Mouse (Mus musculus) heart, embryonic 13.5 days (tissue): ENCODE measurements at regions not wholly inside any gene's neighbourhood (a gene's known extent, or its start where the extent isn't known, plus 50 kb on each side); places are given as distances from the start of the nearest gene placed in this dataset.

Source experiments
- ATAC-seq: fragments of 200-750 bp; cut with Nextera tagmentation; 2 replicates; pipeline ENCODE4 v1.8.0; 2017; ENCODE audit warnings: moderate TSS enrichment; ENCODE audit not compliant: insufficient number of reproducible peaks, low FRiP score, low TSS enrichment; ENCODE audit errors: extremely low read depth
- H3K27ac ChIP-seq: fragments of 300-500 bp; sonication (generic); replicated peaks from 2 replicates; pipeline ENCODE4 v1.5.1; 2015; ENCODE audit warnings: moderate library complexity, mild to moderate bottlenecking, inconsistent platforms
- H3K27me3 ChIP-seq: fragments of 300-500 bp; sonication (generic); replicated peaks from 2 replicates; pipeline ENCODE4 v1.6.1; 2015; ENCODE audit warnings: mild to moderate bottlenecking, inconsistent platforms
- H3K36me3 ChIP-seq: fragments of 300-500 bp; sonication (generic); 2 replicates; pipeline ENCODE4 v1.6.1; 2015; ENCODE audit warnings: mild to moderate bottlenecking, inconsistent platforms
- H3K4me1 ChIP-seq: fragments of 300-500 bp; sonication (generic); 2 replicates; pipeline ENCODE4 v1.6.1; 2015; ENCODE audit warnings: inconsistent platforms
- H3K4me2 ChIP-seq: fragments of 300-500 bp; sonication (generic); 2 replicates; pipeline ENCODE4 v1.6.1; 2015; ENCODE audit warnings: inconsistent platforms, mild to moderate bottlenecking, moderate library complexity
- H3K4me3 ChIP-seq: fragments of 300-500 bp; sonication (generic); 2 replicates; pipeline ENCODE4 v1.5.1; 2015; ENCODE audit warnings: moderate library complexity, mild to moderate bottlenecking, inconsistent platforms
- H3K9ac ChIP-seq: fragments of 300-500 bp; sonication (generic); 2 replicates; pipeline ENCODE4 v1.6.1; 2015; ENCODE audit warnings: inconsistent platforms, mild to moderate bottlenecking, moderate library complexity
- H3K9me3 ChIP-seq: fragments of 300-500 bp; sonication (generic); 2 replicates; pipeline ENCODE4 v1.6.1; 2016; ENCODE audit warnings: inconsistent platforms
- WGBS: fragments of 180-500 bp; shearing (Covaris S2); methylation state at CpG from one replicate; pipeline ENCODE4 v1.1.7; 2015; ENCODE audit warnings: mixed read lengths; 5-methylcytosine and 5-hydroxymethylcytosine counted together

GRCm38 (mm10) chr6:16064691-16065090, 344.2 kb downstream of the Mdfic start:
- no peak for ATAC-seq
- no peak overlapping the region for H3K4me3 ChIP-seq
- no peaks in the 10 kb centered on the region for H3K4me1 ChIP-seq
- H3K27me3 ChIP-seq: no peaks in the 10 kb centered on the region
- H3K9me3 ChIP-seq: no peaks in the 10 kb centered on the region
- no peak overlapping the region for H3K9ac ChIP-seq
- no peak overlapping the region for H3K27ac ChIP-seq
- 79% methylated on average over 8 of the region's 8 CpGs for WGBS
- H3K36me3 ChIP-seq: no peaks in the 10 kb centered on the region
- H3K4me2 ChIP-seq: no peak overlapping the region

DNA sequence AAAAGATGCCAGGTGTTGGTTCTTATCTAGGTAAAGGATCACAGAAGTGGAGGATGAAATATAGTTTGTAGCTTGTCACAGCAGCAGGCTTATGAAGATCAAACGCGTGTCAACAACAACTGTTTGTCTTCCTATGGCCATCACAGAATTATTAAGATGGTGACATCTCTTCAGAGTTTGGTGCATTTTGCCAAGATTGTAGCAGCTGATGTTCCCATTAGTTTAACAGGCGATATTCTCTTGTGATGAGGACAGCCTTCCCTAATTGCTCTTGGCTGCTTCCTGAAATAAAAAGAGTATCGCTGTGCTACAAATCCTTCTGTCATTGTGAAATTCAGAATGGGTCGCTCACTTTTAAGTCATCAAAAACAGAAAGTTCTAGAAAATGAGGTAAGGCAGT, 344.7 kb downstream of the Mdfic start:
- ATAC-seq: no peak
- no peaks in the 10 kb centered on the region for H3K4me1 ChIP-seq
- WGBS: 87% methylated on average over 5 of the region's 5 CpGs

GRCm38 (mm10) chr6:16076266-16076665, 355.8 kb downstream of the Mdfic start:
- Histone ChIP-seq H3K9ac (no peak overlapping the region), H3K4me1 (no peaks in the 10 kb centered on the region), H3K4me2 (no peak overlapping the region), H3K9me3 (no peaks in the 10 kb centered on the region), H3K27ac (no peak overlapping the region), H3K4me3 (no peak overlapping the region), H3K27me3 (no peaks in the 10 kb centered on the region), H3K36me3 (no peaks in the 10 kb centered on the region)
- 76% methylated on average over 2 of the region's 2 CpGs for WGBS
- no peak for ATAC-seq

More for the DNA sequence above, 344.7 kb downstream of the Mdfic start:
- Histone ChIP-seq H3K4me3 (no peak overlapping the region), H3K36me3 (no peaks in the 10 kb centered on the region), H3K9me3 (no peaks in the 10 kb centered on the region), H3K9ac (no peak overlapping the region), H3K27ac (no peak overlapping the region), H3K4me2 (no peak overlapping the region), H3K27me3 (no peaks in the 10 kb centered on the region)

DNA sequence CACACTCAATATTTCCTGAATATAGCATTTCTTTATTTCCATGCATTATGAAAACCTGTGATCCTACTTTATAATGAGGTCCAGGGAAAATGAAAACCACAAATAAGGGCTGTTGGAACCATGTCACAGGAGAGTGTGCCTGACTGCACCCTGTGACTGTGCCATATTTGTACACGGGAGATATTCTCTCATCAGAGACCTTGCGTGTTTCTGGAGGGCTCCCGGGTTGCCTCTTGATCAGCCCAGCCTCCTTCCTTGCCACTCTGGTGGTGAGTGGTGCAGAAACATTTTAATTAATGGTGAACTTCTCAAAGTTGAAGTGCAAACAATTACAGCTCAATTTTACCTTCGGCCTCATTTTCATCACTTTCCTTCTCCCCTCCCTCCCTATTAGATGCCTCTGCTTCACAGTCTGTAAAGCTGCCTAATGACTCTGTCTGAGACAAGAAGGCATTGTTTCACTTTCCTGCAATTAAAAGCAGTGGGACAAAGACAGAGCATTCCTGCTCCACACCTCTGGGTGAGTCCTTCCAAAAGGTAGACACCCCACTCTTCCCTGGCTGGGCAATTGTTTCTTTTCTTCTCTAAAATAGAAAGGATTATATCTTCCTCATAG, 356.8 kb downstream of the Mdfic start:
- Histone ChIP-seq H3K9me3 (no peaks in the 10 kb centered on the region), H3K9ac (no peak overlapping the region), H3K27me3 (no peaks in the 10 kb centered on the region), H3K4me3 (no peak overlapping the region), H3K4me1 (no peaks in the 10 kb centered on the region), H3K36me3 (no peaks in the 10 kb centered on the region), H3K4me2 (no peak overlapping the region), H3K27ac (no peak overlapping the region)
- 66% methylated on average over 4 of the region's 4 CpGs for WGBS
- no peak for ATAC-seq

DNA sequence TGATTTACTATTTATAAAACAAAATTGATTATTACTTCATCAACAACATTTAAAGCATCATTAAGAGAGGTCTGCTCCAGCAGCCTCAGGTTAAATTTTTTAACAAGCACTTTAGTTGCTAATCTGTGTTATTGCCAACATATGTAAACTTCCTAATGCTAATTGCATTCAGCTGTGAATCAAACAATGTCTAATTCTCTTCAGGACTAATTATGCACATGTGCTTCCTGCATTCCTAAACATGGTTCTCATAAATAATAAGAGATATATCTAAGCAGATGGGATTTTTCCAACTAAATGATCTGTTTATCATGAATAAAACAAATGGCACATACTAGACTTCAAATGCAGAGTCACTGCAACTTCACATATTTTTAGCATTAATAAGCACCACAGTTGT, 357.5 kb downstream of the Mdfic start:
- Histone ChIP-seq H3K9ac (no peak overlapping the region), H3K4me1 (no peaks in the 10 kb centered on the region), H3K4me3 (no peak overlapping the region), H3K9me3 (no peaks in the 10 kb centered on the region), H3K4me2 (no peak overlapping the region), H3K27me3 (no peaks in the 10 kb centered on the region), H3K36me3 (no peaks in the 10 kb centered on the region), H3K27ac (no peak overlapping the region)
- ATAC-seq: no peak

GRCm38 (mm10) chr6:16086952-16087537, 366.6 kb downstream of the Mdfic start:
- Histone ChIP-seq H3K4me1 (no peaks in the 10 kb centered on the region), H3K9ac (no peak overlapping the region), H3K4me3 (no peak overlapping the region), H3K27me3 (no peaks in the 10 kb centered on the region), H3K36me3 (no peaks in the 10 kb centered on the region), H3K27ac (no peak overlapping the region), H3K4me2 (no peak overlapping the region), H3K9me3 (no peaks in the 10 kb centered on the region)
- no peak for ATAC-seq
- WGBS: 81% methylated on average over 7 of the region's 7 CpGs

DNA sequence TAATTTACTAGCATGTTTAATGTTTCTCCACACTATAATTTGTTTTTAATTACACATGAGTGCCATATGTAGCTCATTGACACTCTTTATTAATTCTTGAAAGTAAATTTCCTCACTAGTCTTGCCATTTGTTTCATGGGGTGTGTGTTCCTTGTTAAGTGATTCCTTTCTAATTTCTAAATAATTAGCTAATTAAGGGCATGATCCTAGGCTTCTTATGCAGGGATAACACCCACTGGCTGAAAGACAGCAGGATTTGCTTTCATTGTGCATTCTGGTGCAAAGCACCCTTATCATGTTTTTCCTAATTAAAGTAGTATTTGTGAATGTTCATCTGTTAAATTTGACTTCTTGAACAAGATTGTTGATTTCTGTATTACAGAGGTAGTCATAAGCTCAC, 378.3 kb downstream of the Mdfic start:
- no peak overlapping the region for H3K4me3 ChIP-seq
- H3K36me3 ChIP-seq: no peaks in the 10 kb centered on the region
- H3K27ac ChIP-seq: no peak overlapping the region

GRCm38 (mm10) chr6:16141009-16141408, 420.5 kb downstream of the Mdfic start:
- Histone ChIP-seq H3K4me2 (no peak overlapping the region), H3K9me3 (no peaks in the 10 kb centered on the region), H3K4me3 (no peak overlapping the region), H3K36me3 (no peaks in the 10 kb centered on the region), H3K9ac (no peak overlapping the region), H3K27me3 (no peaks in the 10 kb centered on the region), H3K4me1 (no peaks in the 10 kb centered on the region), H3K27ac (no peak overlapping the region)
- ATAC-seq: no peak
- WGBS: 74% methylated on average over 3 of the region's 3 CpGs

More for the DNA sequence above, 378.3 kb downstream of the Mdfic start:
- Histone ChIP-seq H3K9ac (no peak overlapping the region), H3K27me3 (no peaks in the 10 kb centered on the region), H3K4me1 (no peaks in the 10 kb centered on the region), H3K4me2 (no peak overlapping the region), H3K9me3 (no peaks in the 10 kb centered on the region)
- ATAC-seq: no peak

DNA sequence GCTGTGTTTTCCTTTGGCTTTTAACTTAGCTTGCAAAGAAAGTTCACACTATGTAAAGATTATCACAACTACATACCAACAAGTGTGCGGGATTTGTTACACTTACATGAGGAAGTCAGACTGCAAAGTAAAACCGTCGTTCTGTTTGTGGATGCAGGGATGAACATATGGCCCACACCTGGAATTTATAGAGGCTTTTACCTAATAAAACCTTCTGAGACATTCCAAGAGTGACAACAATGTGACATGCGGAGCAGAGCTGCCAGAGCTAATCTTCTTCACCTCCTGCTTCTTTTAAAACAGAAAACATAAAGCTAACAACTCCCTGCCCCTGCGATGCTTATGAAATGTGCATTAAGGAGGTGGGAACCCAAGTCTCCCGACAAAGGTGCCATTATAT, 424.1 kb downstream of the Mdfic start:
- Histone ChIP-seq H3K4me1 (no peaks in the 10 kb centered on the region), H3K4me3 (no peak overlapping the region), H3K4me2 (no peak overlapping the region), H3K36me3 (no peaks in the 10 kb centered on the region), H3K27ac (no peak overlapping the region), H3K9ac (no peak overlapping the region), H3K27me3 (no peaks in the 10 kb centered on the region), H3K9me3 (no peaks in the 10 kb centered on the region)
- WGBS: 59% methylated on average over 6 of the region's 6 CpGs
- no peak for ATAC-seq

DNA sequence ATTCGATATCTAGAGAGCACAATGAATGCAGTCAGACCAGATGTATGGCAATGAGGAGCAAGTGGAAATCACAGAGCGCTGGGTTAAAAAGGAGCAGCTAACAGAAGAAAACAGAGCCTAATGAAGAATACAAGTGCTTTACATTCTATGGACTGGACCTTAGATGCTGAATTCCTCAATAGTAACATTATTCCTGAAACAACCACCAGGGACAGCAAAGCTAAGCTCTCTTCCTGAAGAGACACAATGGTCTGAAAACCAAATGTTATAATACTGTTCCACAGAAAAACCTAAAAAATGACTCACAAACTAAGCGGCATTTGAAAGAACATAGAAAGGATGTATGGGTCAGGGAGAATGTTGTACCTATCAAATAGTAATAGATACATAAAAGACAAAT, 430.1 kb downstream of the Mdfic start:
- Histone ChIP-seq H3K27ac (no peak overlapping the region), H3K9me3 (no peaks in the 10 kb centered on the region), H3K27me3 (no peaks in the 10 kb centered on the region), H3K4me2 (no peak overlapping the region), H3K4me3 (no peak overlapping the region), H3K9ac (no peak overlapping the region), H3K36me3 (no peaks in the 10 kb centered on the region), H3K4me1 (no peaks in the 10 kb centered on the region)
- ATAC-seq: no peak
- 75% methylated on average over 3 of the region's 3 CpGs for WGBS

DNA sequence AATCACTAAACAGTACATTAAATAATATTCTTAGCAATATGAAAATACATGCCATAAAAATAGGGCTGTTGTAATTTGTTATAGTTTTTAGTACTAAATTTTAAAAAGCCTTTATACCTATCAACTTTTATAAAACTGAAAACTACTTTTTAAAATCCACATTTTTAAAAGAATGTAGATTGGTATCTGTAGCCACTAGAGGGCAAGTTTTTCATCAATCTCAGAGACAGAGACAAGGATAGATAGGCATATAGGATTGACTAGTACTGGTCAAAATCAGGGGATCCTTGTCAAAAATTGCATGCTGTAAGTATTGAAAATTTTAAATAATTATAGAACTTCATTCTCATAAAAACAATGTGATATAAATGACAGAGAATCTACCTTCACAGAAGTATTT, 431.0 kb downstream of the Mdfic start:
- Histone ChIP-seq H3K9ac (no peak overlapping the region), H3K36me3 (no peaks in the 10 kb centered on the region), H3K4me1 (no peaks in the 10 kb centered on the region), H3K9me3 (no peaks in the 10 kb centered on the region), H3K4me2 (no peak overlapping the region), H3K27me3 (no peaks in the 10 kb centered on the region), H3K27ac (no peak overlapping the region), H3K4me3 (no peak overlapping the region)
- no peak for ATAC-seq

DNA sequence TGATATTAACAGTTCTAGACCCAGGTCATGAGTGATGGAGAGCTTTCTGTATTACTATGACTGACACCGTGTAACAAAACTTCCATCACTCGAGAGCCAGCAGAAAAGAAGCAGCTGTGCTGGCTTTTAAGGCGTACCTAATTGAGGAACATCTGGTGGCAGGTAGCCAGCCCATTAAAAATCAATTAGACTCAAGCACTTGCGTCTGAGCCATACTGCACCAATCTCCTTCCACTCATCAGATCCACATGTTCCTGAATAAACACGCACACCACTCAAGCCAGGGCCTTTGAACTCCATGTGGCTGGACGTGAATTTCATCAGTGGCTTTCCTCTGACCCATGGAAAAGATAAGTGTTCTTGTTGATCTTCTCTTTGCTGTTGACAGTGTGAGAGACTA, 432.2 kb downstream of the Mdfic start:
- H3K9ac ChIP-seq: no peak overlapping the region
- H3K27me3 ChIP-seq: no peaks in the 10 kb centered on the region
- no peaks in the 10 kb centered on the region for H3K9me3 ChIP-seq
- no peak overlapping the region for H3K4me3 ChIP-seq
- no peaks in the 10 kb centered on the region for H3K36me3 ChIP-seq
- 42% methylated on average over 6 of the region's 6 CpGs for WGBS
- H3K4me2 ChIP-seq: no peak overlapping the region
- no peak overlapping the region for H3K27ac ChIP-seq
- ATAC-seq: no peak
- no peaks in the 10 kb centered on the region for H3K4me1 ChIP-seq
